Mouse (Mus musculus) liver, embryonic 13.5 days (tissue): Measurements from ENCODE around the gene Evi5. TPM values are rescaled to one million over a fixed set of nuclear protein-coding genes. Genes with fewer than 3 reads are reported as not detected.
"Not testable (repeated sequence)": the region's sequence is repeated elsewhere in the genome, so short reads cannot be mapped to it uniquely, and the experiment has no call there.

Experiments used
- ATAC-seq: fragments of 200-750 bp; cut with Nextera tagmentation; 2 replicates; pipeline ENCODE4 v1.8.0; 2017; ENCODE audit warnings: low read depth, mild to moderate bottlenecking, moderate number of reproducible peaks, moderate library complexity
- DNase-seq: peaks from one replicate; pipeline ENCODE4 v3.0.0; 2022
- H3K27ac ChIP-seq: fragments of 300-500 bp; sonication (generic); 2 replicates; pipeline ENCODE4 v1.5.1; 2015; ENCODE audit warnings: moderate library complexity, mild to moderate bottlenecking, inconsistent platforms
- H3K27me3 ChIP-seq: fragments of 300-500 bp; sonication (generic); 2 replicates; pipeline ENCODE4 v1.6.1; 2015; ENCODE audit warnings: mild to moderate bottlenecking, inconsistent platforms
- H3K36me3 ChIP-seq: fragments of 300-500 bp; sonication (generic); 2 replicates; pipeline ENCODE4 v1.6.1; 2015; ENCODE audit warnings: mild to moderate bottlenecking, inconsistent platforms
- H3K4me1 ChIP-seq: fragments of 300-500 bp; sonication (generic); replicated peaks from 2 replicates; pipeline ENCODE4 v1.6.1; 2015; ENCODE audit warnings: inconsistent platforms
- H3K4me2 ChIP-seq: fragments of 300-500 bp; sonication (generic); 2 replicates; pipeline ENCODE4 v1.6.1; 2015; ENCODE audit warnings: inconsistent platforms, mild to moderate bottlenecking, moderate library complexity
- H3K4me3 ChIP-seq: fragments of 300-500 bp; sonication (generic); replicated peaks from 2 replicates; pipeline ENCODE4 v1.5.1; 2015; ENCODE audit warnings: mild to moderate bottlenecking, inconsistent platforms
- H3K9ac ChIP-seq: fragments of 300-500 bp; sonication (generic); 2 replicates; pipeline ENCODE4 v1.6.1; 2015; ENCODE audit warnings: mild to moderate bottlenecking, inconsistent platforms
- H3K9me3 ChIP-seq: fragments of 300-500 bp; sonication (generic); replicated peaks from 2 replicates; pipeline ENCODE4 v1.6.1; 2016; ENCODE audit warnings: inconsistent platforms
- WGBS: fragments of 180-500 bp; shearing (Covaris S2); methylation state at CpG from one replicate; pipeline ENCODE4 v1.1.7; 2015; ENCODE audit not compliant: insufficient replicate concordance; 5-methylcytosine and 5-hydroxymethylcytosine counted together
- polyA plus RNA-seq: library from polyadenylated mRNA; unstranded; fragments of >200 nt; fragmentation: Nextera tagmentation; extraction: Ambion mirVana; gene quantifications from 2 replicates; pipeline ENCODE4 v1.2.1, GENCODE M21; 2015

Evi5 gene
- polyA plus RNA-seq, 1 experiment from 2014 or later: 51.3 TPM

DNA sequence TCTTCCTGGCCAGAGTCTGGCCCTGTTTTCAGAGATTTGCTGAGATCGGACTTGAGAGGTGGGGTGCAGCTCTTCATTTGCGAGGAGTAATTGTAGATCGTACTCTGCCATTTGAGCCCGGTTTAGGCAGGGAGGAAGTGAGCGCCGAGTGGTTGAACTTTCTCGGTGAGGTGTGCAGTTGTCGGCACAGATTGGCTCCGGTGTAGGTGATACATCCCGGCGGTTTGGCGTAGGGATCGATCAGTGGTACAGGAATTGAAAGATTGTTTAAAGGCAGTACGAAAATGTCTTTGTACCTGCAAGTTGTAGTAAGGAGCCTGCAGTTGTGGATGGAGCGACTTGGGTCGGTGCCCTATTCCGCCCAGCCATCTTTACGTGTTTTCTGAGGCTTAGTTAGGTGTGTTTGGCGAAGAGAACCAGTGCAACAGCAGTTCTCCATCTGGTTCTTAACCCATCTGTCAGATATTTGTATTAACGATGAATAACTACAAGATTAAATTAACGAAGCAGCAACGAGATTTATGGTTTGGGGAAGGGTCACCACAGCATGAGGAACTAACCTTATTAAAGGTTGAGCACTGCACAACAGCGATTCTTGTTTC lies 26.2 kb upstream of the Evi5 start:
- Histone ChIP-seq H3K9me3 (no peaks in the 10 kb centered on the region), H3K9ac (peak overlapping the region; percentile 97), H3K4me3 (peak overlapping the region; percentile 99), H3K4me1 (peaks cover 38% of the 10 kb centered on the region), H3K36me3 (peaks cover 43% of the 10 kb centered on the region), H3K27ac (peak overlapping the region; percentile 81), H3K27me3 (peaks cover 5% of the 10 kb centered on the region), H3K4me2 (peak overlapping the region; percentile 77)
- under 1% methylated on average over 23 of the region's 23 CpGs for whole genome bisulfite sequencing
- ATAC-seq (no peak; the same call in none of the 2 replicates), DNase-seq (no peak)

DNA sequence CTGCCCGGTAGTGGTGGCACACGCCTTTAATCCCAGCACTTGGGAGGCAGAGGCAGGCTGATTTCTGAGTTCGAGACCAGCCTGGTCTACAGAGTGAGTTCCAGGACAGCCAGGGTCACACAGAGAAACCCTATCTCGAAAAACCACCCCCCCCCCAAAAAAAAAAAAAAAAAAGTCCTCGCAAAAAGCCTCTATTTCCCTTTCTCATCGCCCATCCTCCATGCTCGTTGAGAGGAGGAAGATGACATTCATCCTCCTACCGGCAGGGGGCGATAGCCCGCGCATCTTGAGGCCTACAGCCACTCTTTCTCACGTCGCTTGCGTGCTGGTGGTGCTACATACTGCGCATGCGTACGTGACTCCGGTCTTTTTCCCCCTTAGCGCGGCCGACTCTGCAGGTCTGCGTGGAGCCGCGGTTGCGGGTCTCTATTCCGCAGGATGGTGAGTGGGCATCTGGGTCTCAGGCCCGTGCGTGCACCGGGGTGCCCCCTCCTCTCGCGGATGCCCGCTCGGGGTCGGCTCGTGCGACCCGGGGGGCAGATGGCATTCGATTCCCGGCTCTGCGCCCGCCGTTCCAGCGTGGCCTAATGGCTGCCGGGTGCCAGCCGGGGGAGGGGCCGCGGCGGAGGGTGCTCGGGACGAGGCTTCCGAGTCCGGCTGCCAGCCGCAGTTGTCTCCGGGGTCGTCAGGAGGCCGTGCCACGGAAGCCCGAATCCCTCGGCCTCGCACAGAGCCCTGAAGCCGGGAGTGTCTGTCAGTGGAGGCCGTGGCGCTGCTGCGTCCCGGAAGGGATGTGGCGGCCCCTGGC lies 25.5 kb upstream of the Evi5 start, which contains the start of gene Rpl5:
Gene Rpl5, plus strand, starts transcription at position 297 of the 808 bp plus-strand sequence.
- Histone ChIP-seq H3K9me3 (no peaks in the 10 kb centered on the region), H3K9ac (peak within 1 kb of the TSS; percentile 97), H3K4me2 (peak within 1 kb of the TSS; percentile 77), H3K27ac (peak within 1 kb of the TSS; percentile 81), H3K4me3 (peak within 1 kb of the TSS; percentile 99), H3K36me3 (peaks cover 36% of the 10 kb centered on the region), H3K27me3 (peaks cover 5% of the 10 kb centered on the region), H3K4me1 (peaks cover 35% of the 10 kb centered on the region)
- 3% methylated on average over 66 of the region's 66 CpGs for WGBS
- peak; percentile 95 for ATAC-seq
- peak; percentile 90 for DNase-seq

DNA sequence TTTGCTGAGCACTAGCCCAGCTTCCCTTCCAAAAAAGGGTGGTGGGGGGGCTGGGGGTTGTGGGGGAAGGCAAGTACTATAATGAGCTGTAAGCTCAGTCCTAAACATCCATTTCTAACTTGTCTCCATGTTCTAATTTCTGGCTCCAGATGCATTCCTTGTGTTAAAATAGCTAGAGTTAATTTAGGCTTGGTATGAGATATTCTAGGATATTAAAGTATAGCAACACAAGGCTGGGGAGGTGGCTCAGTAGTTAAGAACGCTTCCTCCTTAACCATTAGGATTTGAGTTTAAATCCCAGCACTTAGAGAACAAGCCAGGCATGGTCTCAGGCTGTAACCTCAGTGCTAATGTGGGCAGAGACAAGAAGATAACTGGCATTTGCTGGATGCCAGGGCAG lies 21.4 kb upstream of the Evi5 start:
- no peak overlapping the region for H3K4me3 ChIP-seq
- no peak overlapping the region for H3K9ac ChIP-seq
- WGBS: 58% methylated on average over 1 of the region's 1 CpGs
- no peak overlapping the region for H3K4me2 ChIP-seq
- no peaks in the 10 kb centered on the region for H3K9me3 ChIP-seq
- H3K27ac ChIP-seq: no peak overlapping the region
- no peak for ATAC-seq
- no peaks in the 10 kb centered on the region for H3K36me3 ChIP-seq
- peaks cover 5% of the 10 kb centered on the region for H3K27me3 ChIP-seq
- peaks cover 8% of the 10 kb centered on the region for H3K4me1 ChIP-seq
- no peak for DNase-seq

DNA sequence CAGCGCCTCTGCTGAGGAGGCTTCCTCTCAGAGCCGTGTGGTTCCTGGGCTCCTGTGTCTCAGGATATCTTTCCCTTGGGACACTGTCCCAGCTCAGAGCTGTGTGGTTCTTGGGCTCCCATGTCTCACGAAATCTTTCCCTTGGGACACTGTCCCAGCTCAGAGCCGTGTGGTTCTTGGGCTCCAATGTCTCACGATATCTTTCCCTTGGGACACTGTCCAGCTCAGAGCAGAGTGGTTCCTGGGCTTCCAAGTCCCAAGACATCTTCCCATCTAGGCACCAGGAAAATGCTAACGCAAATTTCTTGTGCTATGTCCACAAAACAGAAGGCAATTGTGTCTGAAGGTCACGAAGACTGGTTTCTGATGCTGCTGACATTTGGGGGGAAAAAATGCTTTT lies 19.8 kb upstream of the Evi5 start:
- no peak overlapping the region for H3K27ac ChIP-seq
- no peak overlapping the region for H3K4me3 ChIP-seq
- H3K9ac ChIP-seq: no peak overlapping the region
- peaks cover 9% of the 10 kb centered on the region; the same call in 1 of the 2 replicates for H3K4me1 ChIP-seq
- no peaks in the 10 kb centered on the region for H3K9me3 ChIP-seq
- 58% methylated on average over 7 of the region's 7 CpGs for WGBS
- ATAC-seq (no peak), DNase-seq (no peak)
- H3K36me3 ChIP-seq: no peaks in the 10 kb centered on the region
- H3K27me3 ChIP-seq: peaks cover 5% of the 10 kb centered on the region
- H3K4me2 ChIP-seq: no peak overlapping the region

DNA sequence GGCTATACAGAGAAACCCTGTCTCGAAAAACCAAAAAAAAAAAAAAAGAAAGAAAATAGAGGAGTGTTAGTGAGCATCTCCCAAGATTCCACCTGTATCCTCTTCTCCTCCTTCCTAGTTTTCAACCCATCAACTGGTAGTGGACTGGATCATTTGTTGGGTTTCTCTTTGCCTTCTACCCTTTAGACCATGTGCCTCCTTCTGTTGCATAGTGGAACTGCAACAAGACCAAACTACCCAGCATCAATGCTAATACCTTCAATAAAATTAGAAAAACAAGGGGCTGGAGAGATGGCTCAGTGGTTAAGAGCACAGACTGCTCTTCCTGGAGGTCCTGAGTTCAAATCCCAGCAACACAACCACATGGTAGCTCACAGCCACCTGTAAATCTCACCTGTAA lies 16.6 kb upstream of the Evi5 start:
- not testable (repeated sequence) for DNase-seq

DNA sequence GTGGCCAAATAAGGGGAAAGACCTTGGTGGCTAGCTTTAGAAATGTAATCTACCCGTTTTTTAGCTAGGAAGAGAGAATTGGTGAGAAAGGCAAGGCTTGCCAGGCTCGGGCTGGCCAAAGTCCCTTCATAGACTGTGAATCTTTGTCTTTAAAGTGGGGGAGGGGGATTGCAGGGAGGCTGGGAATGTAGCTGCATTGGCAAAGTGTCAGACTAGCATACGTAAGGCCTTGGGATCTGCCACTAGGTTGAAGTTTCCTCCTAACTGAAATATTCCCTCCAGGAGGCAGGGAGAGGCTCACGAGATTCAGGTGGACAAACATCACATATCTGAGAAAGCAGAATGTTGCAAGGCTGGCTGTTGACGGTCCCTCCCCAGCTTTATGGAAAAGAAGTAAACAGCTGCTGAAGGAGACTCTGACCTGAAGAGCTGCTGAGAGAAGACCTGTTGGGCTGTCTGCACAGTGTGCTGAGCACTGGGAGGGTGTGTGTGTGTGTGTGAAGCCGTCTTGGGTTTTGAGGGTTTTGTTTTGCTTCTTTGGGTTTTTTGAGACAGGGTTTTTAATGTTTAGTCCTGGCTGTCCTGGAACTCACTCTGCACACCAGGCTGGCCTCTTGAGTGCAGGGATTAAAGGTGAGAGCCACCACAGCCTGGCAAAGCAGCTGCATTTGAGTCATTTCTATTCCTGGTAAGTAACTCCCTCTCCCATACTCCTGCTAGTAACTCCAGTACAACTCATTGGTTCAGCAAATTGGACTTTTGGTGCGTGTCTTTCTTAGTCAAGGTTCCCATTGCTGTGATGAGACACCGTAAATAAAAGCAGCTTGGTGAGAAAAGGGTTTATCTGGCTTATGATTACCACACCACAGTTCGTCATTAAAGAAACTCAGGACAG lies 15.3 kb upstream of the Evi5 start:
- H3K4me1 ChIP-seq: 0 out of 2 replicates have a peak, but pooled peaks cover 4% of the 10 kb centered on the region
- peak overlapping the region; percentile 56 for H3K27ac ChIP-seq
- H3K4me3 ChIP-seq: no peak overlapping the region
- DNase-seq (no peak), ATAC-seq (peak; percentile 36; the same call in 1 of the 2 replicates)
- H3K9me3 ChIP-seq: no peaks in the 10 kb centered on the region
- no peak overlapping the region for H3K4me2 ChIP-seq
- H3K9ac ChIP-seq: peak overlapping the region; percentile 22; the same call in 1 of the 2 replicates
- WGBS: 54% methylated on average over 9 of the region's 9 CpGs
- no peaks in the 10 kb centered on the region for H3K36me3 ChIP-seq
- no peaks in the 10 kb centered on the region for H3K27me3 ChIP-seq

More for the DNA sequence above, 16.6 kb upstream of the Evi5 start:
- 71% methylated on average over 1 of the region's 1 CpGs for WGBS
- ATAC-seq, H3K9ac ChIP-seq, H3K4me1 ChIP-seq, H3K4me2 ChIP-seq, H3K36me3 ChIP-seq, H3K4me3 ChIP-seq, H3K27me3 ChIP-seq, H3K9me3 ChIP-seq, H3K27ac ChIP-seq: not testable (repeated sequence)

DNA sequence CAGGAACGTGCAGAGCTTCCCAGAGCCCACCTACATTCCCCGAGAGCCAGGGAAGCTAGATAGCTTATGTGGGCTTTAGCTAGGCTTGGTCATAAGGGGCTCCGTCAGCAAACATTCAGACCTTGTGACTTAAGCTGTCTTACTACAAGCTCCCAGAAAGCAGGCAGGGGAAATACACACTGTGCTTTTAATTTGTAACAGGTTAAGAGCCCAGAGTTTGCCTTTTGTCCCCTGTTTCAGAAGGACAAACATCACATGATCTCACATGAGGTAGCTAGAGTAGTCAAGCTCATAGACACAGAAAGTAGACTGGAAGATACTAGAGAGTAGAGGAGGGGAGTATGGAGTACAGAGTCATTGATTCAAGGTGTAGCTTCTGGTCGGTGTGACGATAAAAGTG lies 5.8 kb upstream of the Evi5 start:
- Histone ChIP-seq H3K27ac (peak overlapping the region; percentile 58), H3K4me3 (no peak overlapping the region), H3K36me3 (no peaks in the 10 kb centered on the region), H3K27me3 (0 out of 2 replicates have a peak, but pooled peaks cover 3% of the 10 kb centered on the region), H3K9me3 (no peaks in the 10 kb centered on the region), H3K4me2 (no peak overlapping the region), H3K4me1 (peaks cover 10% of the 10 kb centered on the region), H3K9ac (no peak overlapping the region)
- ATAC-seq (peak; percentile 51), DNase-seq (no peak)
- WGBS: 59% methylated on average over 5 of the region's 5 CpGs

DNA sequence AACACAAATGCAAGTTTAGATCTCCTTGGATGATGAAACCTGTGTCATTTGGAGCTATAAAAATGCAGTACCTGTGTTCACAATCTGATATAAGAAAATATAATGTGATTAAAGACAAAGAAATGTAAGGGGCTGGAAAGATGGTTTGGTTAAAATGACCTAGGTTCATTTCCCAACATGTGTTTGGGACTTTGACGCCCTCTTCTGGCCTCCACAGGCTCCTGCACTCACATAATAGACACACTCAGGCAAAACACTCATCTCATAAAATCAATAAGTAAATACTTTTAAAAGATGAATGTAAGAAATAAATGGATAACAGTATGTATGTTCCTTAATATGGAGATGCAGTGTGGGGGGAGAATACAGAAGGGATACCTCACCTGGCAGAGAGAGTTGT lies 2.1 kb upstream of the Evi5 start:
- WGBS: 78% methylated on average over 1 of the region's 1 CpGs
- no peak overlapping the region for H3K4me2 ChIP-seq
- H3K4me1 ChIP-seq: peaks cover 36% of the 10 kb centered on the region
- H3K27me3 ChIP-seq: no peaks in the 10 kb centered on the region
- DNase-seq (no peak), ATAC-seq (no peak)
- no peak overlapping the region for H3K4me3 ChIP-seq
- H3K9ac ChIP-seq: no peak overlapping the region
- H3K36me3 ChIP-seq: peaks cover 9% of the 10 kb centered on the region
- H3K9me3 ChIP-seq: no peaks in the 10 kb centered on the region
- no peak overlapping the region for H3K27ac ChIP-seq

DNA sequence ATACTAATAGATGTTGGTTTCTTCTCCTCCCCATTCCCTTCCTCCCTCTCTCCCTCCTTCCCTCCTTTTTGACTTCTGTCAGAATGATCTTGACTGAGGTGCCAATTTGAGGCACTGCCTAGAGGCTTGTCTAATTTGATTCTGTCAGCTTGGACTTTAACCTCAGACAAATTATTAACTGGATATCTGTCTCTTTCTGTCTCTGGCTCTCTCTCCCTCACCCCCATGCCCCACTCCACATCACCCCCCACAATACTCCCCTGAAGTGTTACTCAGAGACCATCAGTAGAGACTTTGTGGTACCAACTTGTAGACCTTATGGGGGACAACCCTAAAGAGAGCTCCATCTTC lies 329 bp upstream of the Evi5 start:
- DNase-seq (no peak), ATAC-seq (peak; percentile 47)
- Histone ChIP-seq H3K27me3 (no peaks in the 10 kb centered on the region), H3K4me1 (peaks cover 54% of the 10 kb centered on the region), H3K4me2 (peak overlapping the region; percentile 39), H3K4me3 (no peak overlapping the region), H3K9ac (peak overlapping the region; percentile 46; the same call in 1 of the 2 replicates), H3K9me3 (no peaks in the 10 kb centered on the region), H3K27ac (peak overlapping the region; percentile 100), H3K36me3 (peaks cover 22% of the 10 kb centered on the region)

DNA sequence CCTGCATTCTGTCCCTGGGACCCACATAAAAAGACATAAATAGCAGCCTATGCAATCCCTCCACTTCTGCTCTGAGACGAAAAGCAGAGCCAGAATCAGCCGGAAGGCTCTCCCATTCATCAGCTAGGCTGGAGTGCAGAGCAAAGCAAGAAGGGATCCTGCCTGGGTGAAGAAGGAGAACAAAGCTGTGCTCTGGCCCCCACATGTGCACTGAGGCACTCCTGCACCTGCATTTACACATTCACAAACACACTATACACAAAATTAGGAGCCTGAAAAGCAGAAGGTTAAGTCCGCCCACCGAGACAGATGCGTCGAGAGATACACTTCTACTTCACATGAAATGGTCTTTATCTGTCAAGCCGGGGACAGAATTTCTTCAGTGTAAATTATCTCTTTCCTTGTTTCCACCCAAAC lies 1.0 kb downstream of the Evi5 start:
- DNase-seq (peak; percentile 74), ATAC-seq (peak; percentile 70)
- Histone ChIP-seq H3K27me3 (no peaks in the 10 kb centered on the region), H3K9ac (peak overlapping the region; percentile 87), H3K9me3 (no peaks in the 10 kb centered on the region), H3K36me3 (peaks cover 23% of the 10 kb centered on the region), H3K27ac (peak overlapping the region; percentile 100), H3K4me2 (peak overlapping the region; percentile 70), H3K4me3 (peak overlapping the region; percentile 76), H3K4me1 (peaks cover 64% of the 10 kb centered on the region)
- WGBS: 18% methylated on average over 7 of the region's 7 CpGs

DNA sequence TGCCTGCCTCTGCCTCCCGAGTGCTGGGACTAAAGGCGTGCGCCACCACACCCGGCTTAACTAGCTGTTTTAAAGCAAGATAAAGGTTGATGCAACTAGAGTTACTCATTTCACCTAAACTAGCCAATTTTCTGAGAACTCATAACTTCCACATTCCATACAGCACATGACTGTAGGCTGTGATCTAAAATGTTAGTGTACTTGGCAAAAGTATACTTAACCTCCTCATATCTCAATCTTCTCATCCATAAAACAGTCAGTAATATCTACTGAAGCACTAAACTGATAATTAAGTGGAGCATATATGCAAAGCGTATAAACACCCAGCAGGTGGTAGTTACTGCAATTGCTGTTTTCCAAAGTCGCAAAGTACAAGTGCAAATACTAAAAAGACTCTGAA lies 1.6 kb downstream of the Evi5 start:
- H3K9ac ChIP-seq: peak overlapping the region; percentile 87
- H3K27me3 ChIP-seq: no peaks in the 10 kb centered on the region
- peak overlapping the region; percentile 76 for H3K4me3 ChIP-seq
- peaks cover 23% of the 10 kb centered on the region for H3K36me3 ChIP-seq
- DNase-seq (peak; percentile 17), ATAC-seq (no peak)
- peak overlapping the region; percentile 100 for H3K27ac ChIP-seq
- 43% methylated on average over 6 of the region's 6 CpGs for WGBS
- H3K4me2 ChIP-seq: peak overlapping the region; percentile 70
- H3K9me3 ChIP-seq: no peaks in the 10 kb centered on the region
- peaks cover 64% of the 10 kb centered on the region for H3K4me1 ChIP-seq
